9 mouse cellular contexts compared by ENCODE assay signal in genomic region chr13:45442451-45442850, GRCm38 (mm10). TPM values are rescaled to one million over a fixed set of nuclear protein-coding genes. Genes with fewer than 3 reads are reported as not detected.
DNase-seq lines count a peak whose midpoint lies in the region; ATAC-seq and TF ChIP-seq lines count a peak whose summit lies in the region.
"Had no signal": no experiment of that assay in that cellular context is flagged by ENCODE, and none has a peak within 500 bp of the region (broad histone marks: within the 10 kb centered on the region; RNA-seq: fewer than 3 reads in every experiment).

No protein-coding gene starts in this region.

- peak; percentile 32 for DNase-seq in kidney, adult 18-20 months
- DNase-seq in kidney, postnatal 10 days: no peak
- DNase-seq in ES-E14 (ENCODE audit: low read depth, low spot score): peak; percentile 2
- DNase-seq in limb, embryonic 10.5 days (ENCODE audit: low spot score): no peak
- peak; percentile 65 for DNase-seq in skeletal muscle tissue, adult 2 months (ENCODE audit: low read depth, low spot score)
- DNase-seq in layer of hippocampus, postnatal 36 days: no peak
- DNase-seq in forebrain, embryonic 10.5 days (ENCODE audit: extremely low spot score, low spot score): no peak

- no peaks in the 10 kb centered on the region for H3K4me1 ChIP-seq in ES-E14 (ENCODE audit: control insufficient read depth in 2 of 2, insufficient read depth in 2 of 2, low read length in 2 of 2, poor library complexity in 1 of 2)
- peaks cover 52% of the 10 kb centered on the region for H3K4me1 ChIP-seq in limb, embryonic 10.5 days
- H3K4me1 ChIP-seq in forebrain, embryonic 10.5 days: peaks cover 26% of the 10 kb centered on the region

- ATAC-seq in common myeloid progenitor, adult 5-6 weeks (replicated peaks; ENCODE audit: low read depth, poor library complexity, severe bottlenecking): peak; percentile 59

- no peaks in the 10 kb centered on the region for H3K9me3 ChIP-seq in ES-E14 (ENCODE audit: control insufficient read depth, insufficient read depth, low read depth, low read length)
- no peaks in the 10 kb centered on the region for H3K9me3 ChIP-seq in limb, embryonic 10.5 days (replicated peaks)
- H3K9me3 ChIP-seq in forebrain, embryonic 10.5 days: no peaks in the 10 kb centered on the region
- H3K9me3 ChIP-seq: heart, embryonic 13.5 days had no signal

- no peaks in the 10 kb centered on the region for H3K36me3 ChIP-seq in ES-E14 (ENCODE audit: control insufficient read depth, insufficient read depth, low read length, poor library complexity, severe bottlenecking)
- H3K36me3 ChIP-seq in limb, embryonic 10.5 days: no peaks in the 10 kb centered on the region
- H3K36me3 ChIP-seq in forebrain, embryonic 10.5 days (replicated peaks): no peaks in the 10 kb centered on the region
- H3K36me3 ChIP-seq: heart, embryonic 13.5 days had no signal

- 34% methylated on average over 4 of the region's 4 CpGs for WGBS in limb, embryonic 10.5 days
- 33% methylated on average over 4 of the region's 4 CpGs for WGBS in forebrain, embryonic 10.5 days

- H3K4me3 ChIP-seq in ES-E14 (ENCODE audit: insufficient read depth in 1 of 2, low read depth in 1 of 2, low read length in 2 of 2, poor library complexity in 1 of 2, severe bottlenecking in 1 of 2): no peak overlapping the region
- H3K4me3 ChIP-seq in limb, embryonic 10.5 days: no peak overlapping the region
- no peak overlapping the region for H3K4me3 ChIP-seq in forebrain, embryonic 10.5 days
- H3K4me3 ChIP-seq: heart, embryonic 13.5 days had no signal

- in situ Hi-C loops in ES-E14 (cut with MboI; ENCODE audit: low sequenced_read_pairs in 2 of 2, unreplicated experiment in 2 of 2): no loop called here

- H3K9ac ChIP-seq in ES-E14 (ENCODE audit: insufficient read depth, low read depth, low read length, poor library complexity, severe bottlenecking): no peak overlapping the region
- H3K9ac ChIP-seq: heart, embryonic 13.5 days had no signal

- no peak overlapping the region for H3K27ac ChIP-seq in ES-E14 (ENCODE audit: insufficient read depth, low read depth, low read length, poor library complexity, severe bottlenecking)
- peak overlapping the region; percentile 53; the same call in 1 of the 2 replicates for H3K27ac ChIP-seq in limb, embryonic 10.5 days
- H3K27ac ChIP-seq in forebrain, embryonic 10.5 days: no peak overlapping the region
- H3K27ac ChIP-seq: heart, embryonic 13.5 days had no signal

- H3K27me3 ChIP-seq in limb, embryonic 10.5 days (ENCODE audit: low read depth, poor library complexity, severe bottlenecking): no peaks in the 10 kb centered on the region
- no peaks in the 10 kb centered on the region for H3K27me3 ChIP-seq in forebrain, embryonic 10.5 days (ENCODE audit: poor library complexity, severe bottlenecking)
- H3K27me3 ChIP-seq: heart, embryonic 13.5 days had no signal

TF ChIP-seq in ES-E14, 5 proteins besides CTCF, POLR2A, EP300 and RAD21:
- no peak for TF ChIP-seq MAFK (IDR thresholded peaks at IDR 0.05; ENCODE audit: insufficient read depth, low read depth, low read length)
- TF ChIP-seq CHD2 (IDR thresholded peaks at IDR 0.05; ENCODE audit: low read depth, low read length): no peak
- no peak; the same call in 1 of the 2 replicates for TF ChIP-seq ZC3H11A (IDR thresholded peaks at IDR 0.05; ENCODE audit: borderline replicate concordance, low read depth, low read length)
- TF ChIP-seq HCFC1 (IDR thresholded peaks at IDR 0.05; ENCODE audit: borderline replicate concordance, insufficient read depth, low read length): no peak
- no peak for TF ChIP-seq ZNF384 (IDR thresholded peaks at IDR 0.05; ENCODE audit: low read depth, low read length)

RNA-seq across cellular contexts. Expression of gene Mylip, which starts 52.9 kb away (rescaled TPM):
- 2.0 and 2.2 TPM in 2 replicates for total RNA-seq in ES-E14 (2012; rRNA removed)
- total RNA-seq in common myeloid progenitor, adult 5-6 weeks (2017): 13.4 and 14.2 TPM in 2 replicates
- polyA plus RNA-seq in limb, embryonic 10.5 days (2016; fragmentation: Nextera tagmentation; extraction: Ambion mirVana): 10.0 and 17.1 TPM in 2 replicates
- total RNA-seq in layer of hippocampus, postnatal 36 days (2021): 10 to 100 TPM; 16.9 to 17.1 TPM
- 4.1 and 4.9 TPM in 2 replicates for polyA plus RNA-seq in forebrain, embryonic 10.5 days (2016; fragmentation: Nextera tagmentation; extraction: Ambion mirVana)

Comparison
In these comparisons a context has a peak if more than half of its experiments do, and no peak if none do; other contexts are left out.
1. DNase-seq: peak in kidney, adult 18-20 months (single experiment), ES-E14 (single experiment) and skeletal muscle tissue, adult 2 months (single experiment); none in kidney, postnatal 10 days (single experiment), limb, embryonic 10.5 days (single experiment), layer of hippocampus, postnatal 36 days (0 of 2) and forebrain, embryonic 10.5 days (single experiment).